Mouse (Mus musculus) cerebellum, adult 2 months (tissue): ENCODE data around the gene Sf1. TPM values are rescaled to one million over a fixed set of nuclear protein-coding genes. Genes with fewer than 3 reads are reported as not detected.

Source experiments
- DNase-seq, 2 experiments: peaks; one replicate each; pipeline ENCODE4 v3.0.0; 2021
- H3K27ac ChIP-seq: fragments of 200-500 bp; 2 replicates; pipeline ENCODE4 v1.5.1; 2012; ENCODE audit warnings: low read length, control low read depth, inconsistent platforms; ENCODE audit not compliant: insufficient read depth
- H3K27me3 ChIP-seq: fragments of 200-500 bp; 2 replicates; pipeline ENCODE4 v1.6.1; 2012; ENCODE audit warnings: inconsistent platforms, mild to moderate bottlenecking, low read length, moderate library complexity; ENCODE audit not compliant: control insufficient read depth, insufficient read depth
- H3K4me1 ChIP-seq: fragments of 200-500 bp; 2 replicates; pipeline ENCODE4 v1.6.1; 2011; ENCODE audit warnings: low read length; ENCODE audit not compliant: control insufficient read depth, insufficient read depth
- H3K4me3 ChIP-seq: fragments of 200-500 bp; replicated peaks from 2 replicates; pipeline ENCODE3; 2011; ENCODE audit warnings: mild to moderate bottlenecking, low read depth, low read length, control low read depth; ENCODE audit not compliant: insufficient read depth
- CTCF ChIP-seq: fragments of 200-500 bp; IDR thresholded peaks from 2 replicates; pipeline ENCODE4 v1.5.1; 2011; ENCODE audit warnings: low read depth, mild to moderate bottlenecking, control low read depth, low read length, moderate library complexity, borderline replicate concordance; ENCODE audit not compliant: insufficient read depth
- POLR2A ChIP-seq: fragments of 200-500 bp; IDR thresholded peaks from 2 replicates; pipeline ENCODE4 v1.6.1; 2011; ENCODE audit warnings: low read length, control low read depth, borderline replicate concordance; ENCODE audit not compliant: insufficient read depth
- WGBS: fragments of 180-500 bp; shearing (Covaris S2); methylation state at CpG from one replicate; pipeline ENCODE4 v1.1.7; 2018; 5-methylcytosine and 5-hydroxymethylcytosine counted together
- polyA plus RNA-seq: library from polyadenylated mRNA; depleted of rRNA; stranded (reverse); fragments of >200 nt; gene quantifications from 2 replicates; pipeline ENCODE4 v1.2.3, GENCODE M21; 2012

The Sf1 gene
- polyA plus RNA-seq, 1 experiment = 175 TPM

DNA sequence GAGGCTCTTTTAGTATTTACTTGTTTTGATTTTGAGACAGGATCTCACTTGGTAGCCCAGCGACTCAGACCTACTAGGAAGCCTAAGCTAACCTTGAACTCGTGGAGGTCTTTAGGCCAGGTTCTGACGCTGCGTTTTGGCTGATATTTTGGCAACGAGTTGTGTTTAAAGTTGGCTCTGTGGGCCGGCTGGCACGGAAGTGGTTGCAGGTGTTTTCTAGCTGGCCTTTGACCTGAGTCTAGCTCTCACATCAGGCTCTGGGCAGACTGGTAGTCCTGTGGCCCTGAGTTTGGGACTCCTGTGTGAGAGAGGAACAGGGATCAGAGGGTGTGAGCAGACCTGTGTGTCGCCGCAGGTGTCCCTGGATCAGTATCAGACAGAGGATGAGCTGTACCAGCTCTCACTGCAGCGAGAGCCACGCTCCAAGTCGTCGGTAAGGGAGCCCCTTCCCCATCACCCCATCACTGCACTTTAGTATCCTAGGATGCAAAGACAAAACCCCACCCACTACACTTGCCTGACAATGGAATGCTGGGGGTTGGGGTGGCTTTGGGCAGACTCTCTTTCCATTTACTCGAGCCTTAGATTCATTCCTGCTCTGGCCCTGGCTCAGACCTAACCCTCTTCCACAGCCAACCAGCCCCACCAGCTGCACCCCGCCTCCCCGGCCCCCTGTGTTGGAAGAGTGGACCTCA is 44.5 kb downstream of the Sf1 start:
- Histone ChIP-seq H3K4me1 (peaks cover 10% of the 10 kb centered on the region; the same call in 1 of the 2 replicates), H3K27me3 (no peaks in the 10 kb centered on the region), H3K4me3 (no peak overlapping the region), H3K27ac (no peak overlapping the region)
- DNase-seq = no peak
- TF ChIP-seq POLR2A (no peak), CTCF (no peak)
- 67% methylated on average over 16 of the region's 16 CpGs for WGBS

DNA sequence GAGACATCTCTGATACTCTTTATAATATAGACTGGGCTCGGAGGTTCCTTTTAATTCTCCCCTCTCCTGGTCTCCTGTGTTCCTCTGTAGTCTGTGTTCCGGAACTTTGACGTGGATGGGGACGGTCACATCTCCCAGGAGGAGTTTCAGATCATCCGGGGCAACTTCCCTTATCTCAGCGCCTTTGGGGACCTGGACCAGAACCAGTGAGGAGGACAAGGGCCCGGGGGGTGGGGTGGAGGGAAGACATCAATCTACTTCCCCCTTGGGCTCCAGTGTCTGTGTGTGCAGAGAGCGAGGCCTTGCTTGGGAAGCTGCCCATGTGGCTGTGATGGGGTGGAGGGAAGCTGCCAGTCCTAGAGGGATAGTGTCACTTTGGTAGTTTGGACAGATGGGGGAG is 45.3 kb downstream of the Sf1 start:
- 65% methylated on average over 8 of the region's 8 CpGs for WGBS
- no peak overlapping the region for H3K27ac ChIP-seq

DNA sequence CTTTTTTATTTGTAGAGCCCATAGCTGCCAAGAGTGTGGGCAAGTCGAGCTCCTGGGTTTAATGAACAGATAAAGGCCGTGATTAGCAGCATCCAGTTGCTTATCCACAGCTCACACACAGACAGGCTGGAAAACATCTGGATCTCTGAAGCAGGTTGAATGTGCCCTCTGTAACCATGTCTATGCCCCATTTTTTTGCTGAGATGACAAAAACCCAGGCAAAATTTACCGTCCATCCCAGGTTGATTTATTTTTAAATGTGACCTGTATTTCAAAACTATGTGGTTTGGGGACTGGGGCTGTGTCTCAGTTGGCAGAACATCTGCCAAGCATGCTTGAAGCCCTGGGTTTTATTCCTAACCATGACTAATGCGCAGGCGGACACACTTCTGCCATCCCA is 45.7 kb downstream of the Sf1 start:
- 53% methylated on average over 5 of the region's 5 CpGs for WGBS
- TF ChIP-seq CTCF (no peak), POLR2A (no peak)
- H3K4me1 ChIP-seq = peaks cover 10% of the 10 kb centered on the region; the same call in 1 of the 2 replicates
- no peaks in the 10 kb centered on the region for H3K27me3 ChIP-seq
- DNase-seq = no peak
- H3K27ac ChIP-seq = no peak overlapping the region
- H3K4me3 ChIP-seq = no peak overlapping the region

More for the DNA sequence above, 45.3 kb downstream of the Sf1 start:
- Histone ChIP-seq H3K4me1 (peaks cover 10% of the 10 kb centered on the region; the same call in 1 of the 2 replicates), H3K4me3 (no peak overlapping the region), H3K27me3 (no peaks in the 10 kb centered on the region)
- peak; percentile 28 to 51 for DNase-seq
- no peak for TF ChIP-seq CTCF
- TF ChIP-seq POLR2A = no peak

DNA sequence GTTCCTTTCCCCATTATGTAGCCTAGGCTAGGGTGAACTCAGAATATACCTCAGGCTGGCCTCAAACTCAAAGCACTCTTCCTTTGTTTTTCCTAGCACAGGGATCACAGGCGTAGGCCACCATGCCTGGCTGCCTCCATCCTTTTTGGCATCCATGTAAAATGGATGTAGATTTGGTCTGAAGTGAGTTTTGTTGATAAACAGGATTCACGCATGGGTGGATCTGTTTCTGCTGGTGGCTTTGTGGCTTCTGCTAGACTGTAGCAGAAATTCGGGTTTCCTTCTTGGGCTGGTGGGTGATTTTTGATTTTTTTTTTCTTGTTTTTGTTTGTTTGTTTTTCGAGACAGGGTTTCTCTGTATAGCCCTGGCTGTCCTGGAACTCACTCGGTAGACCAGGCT is 46.4 kb downstream of the Sf1 start:
- no peak overlapping the region for H3K4me3 ChIP-seq
- TF ChIP-seq CTCF (no peak), POLR2A (no peak)
- no peak overlapping the region for H3K27ac ChIP-seq
- peaks cover 10% of the 10 kb centered on the region; the same call in 1 of the 2 replicates for H3K4me1 ChIP-seq
- no peaks in the 10 kb centered on the region for H3K27me3 ChIP-seq
- WGBS = 88% methylated on average over 5 of the region's 5 CpGs
- no peak for DNase-seq

DNA sequence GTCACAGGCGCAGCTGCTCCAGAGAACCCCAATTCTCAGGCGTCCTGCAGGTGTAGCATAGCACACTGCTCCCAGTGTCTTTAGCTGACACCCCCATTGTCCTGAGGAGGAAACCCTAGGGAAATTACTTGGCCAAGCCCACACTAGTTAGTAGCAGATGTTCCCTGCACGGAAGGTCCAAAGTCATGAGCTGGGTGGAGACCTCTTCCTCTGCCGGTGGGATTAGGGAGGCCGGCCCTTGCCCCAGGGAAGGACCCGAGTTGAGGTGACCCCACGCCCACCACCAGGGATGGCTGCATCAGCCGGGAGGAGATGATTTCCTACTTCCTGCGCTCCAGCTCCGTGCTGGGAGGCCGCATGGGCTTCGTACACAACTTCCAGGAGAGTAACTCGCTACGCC is 49.3 kb downstream of the Sf1 start:
- no peak for DNase-seq
- 67% methylated on average over 14 of the region's 14 CpGs for WGBS
- no peak overlapping the region for H3K27ac ChIP-seq
- no peak overlapping the region for H3K4me3 ChIP-seq
- TF ChIP-seq POLR2A (no peak), CTCF (no peak)
- peaks cover 13% of the 10 kb centered on the region; the same call in 1 of the 2 replicates for H3K4me1 ChIP-seq
- H3K27me3 ChIP-seq = no peaks in the 10 kb centered on the region

DNA sequence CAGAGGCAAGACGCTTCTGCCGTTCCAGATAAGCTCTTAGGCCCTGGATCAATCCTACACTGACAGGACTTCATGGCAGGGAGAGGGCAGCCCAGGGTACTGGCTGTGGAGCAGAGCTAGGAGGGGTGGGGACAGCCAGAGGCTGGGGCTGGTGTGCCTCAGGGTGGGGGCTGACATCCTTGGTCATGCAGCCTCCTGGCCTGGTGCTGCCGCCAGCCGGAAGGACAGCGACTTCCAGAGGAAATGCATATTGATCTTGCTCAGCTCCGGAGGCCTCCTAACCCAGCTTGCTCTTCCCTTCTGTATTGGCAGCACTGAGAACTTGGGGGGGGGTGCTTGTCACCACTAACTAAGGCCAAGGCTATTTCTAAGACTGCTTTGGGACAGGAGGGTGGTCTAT is 52.0 kb downstream of the Sf1 start:
- no peaks in the 10 kb centered on the region for H3K27me3 ChIP-seq
- 60% methylated on average over 6 of the region's 6 CpGs for WGBS
- TF ChIP-seq CTCF (no peak), POLR2A (no peak)
- 0 out of 2 replicates have a peak, but pooled peaks cover 3% of the 10 kb centered on the region for H3K4me1 ChIP-seq
- no peak overlapping the region for H3K4me3 ChIP-seq
- no peak for DNase-seq
- no peak overlapping the region for H3K27ac ChIP-seq

DNA sequence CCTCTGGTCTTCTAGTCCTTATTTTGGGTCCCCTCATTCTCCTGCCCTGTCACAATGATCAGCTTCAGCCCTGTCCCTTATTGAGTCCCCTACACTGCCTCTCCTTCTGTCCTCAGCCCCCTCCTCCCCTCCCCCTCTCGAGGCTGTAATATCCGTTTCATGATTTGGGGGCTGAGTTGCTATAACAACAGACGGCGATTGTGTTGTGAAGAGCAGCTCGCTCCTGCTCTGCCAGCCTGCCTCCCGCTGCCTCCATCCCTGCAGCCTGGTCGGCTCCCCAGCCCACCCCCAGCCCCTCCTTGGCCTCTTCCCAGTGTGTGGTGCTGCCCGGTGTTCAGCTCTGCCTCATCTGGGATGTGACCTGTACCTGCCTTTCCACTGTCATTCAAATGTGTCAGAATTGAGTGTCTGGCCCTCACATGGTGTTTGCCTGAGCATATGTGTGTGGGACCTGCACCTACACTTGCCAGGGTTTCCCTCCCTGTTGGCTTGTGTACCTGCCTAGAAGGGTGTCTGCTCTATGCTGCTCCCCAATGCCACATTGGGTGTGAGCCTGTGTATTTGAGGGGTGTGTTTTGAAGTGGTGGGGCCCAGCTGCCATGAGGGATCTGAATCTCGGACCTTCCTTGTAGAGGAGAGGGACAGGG is 52.8 kb downstream of the Sf1 start:
- no peaks in the 10 kb centered on the region for H3K27me3 ChIP-seq
- no peak overlapping the region for H3K4me3 ChIP-seq
- DNase-seq = no peak
- peaks cover 8% of the 10 kb centered on the region for H3K4me1 ChIP-seq
- WGBS = 36% methylated on average over 9 of the region's 9 CpGs
- TF ChIP-seq POLR2A (no peak), CTCF (no peak)
- H3K27ac ChIP-seq = no peak overlapping the region
